Mouse (Mus musculus): ENCODE measurements around the gene Rnf135. TPM values are rescaled to one million over a fixed set of nuclear protein-coding genes. Genes with fewer than 3 reads are reported as not detected.
"Not testable (repeated sequence)": the region's sequence is repeated elsewhere in the genome, so short reads cannot be mapped to it uniquely, and the experiment has no call there.

Gene Rnf135
- polyA plus RNA-seq, 1 experiment from 2014 or later = 3.3 TPM

GRCm38 (mm10) chr11:80230066-80230465 lies 46.4 kb downstream of the Rnf135 start:
- H3K9me3 ChIP-seq (ENCODE audit: control insufficient read depth, low read length); H3K4me3 ChIP-seq (ENCODE audit: low read depth, low read length); H3K4me1 ChIP-seq (replicated peaks; ENCODE audit: control insufficient read depth, insufficient read depth, low read length); H3K27me3 ChIP-seq (ENCODE audit: control insufficient read depth, insufficient read depth, low read length); H3K9ac ChIP-seq (ENCODE audit: low read length); ATAC-seq (replicated peaks; ENCODE audit: low FRiP score); H3K27ac ChIP-seq (ENCODE audit: low read depth, low read length); H3K36me3 ChIP-seq (ENCODE audit: control insufficient read depth, insufficient read depth, low read length); H3K4me2 ChIP-seq (ENCODE audit: low read depth, low read length, severe bottlenecking); DNase-seq (ENCODE audit: low spot score): not testable (repeated sequence)
- WGBS = 94% methylated on average over 5 of the region's 5 CpGs

GRCm38 (mm10) chr11:80237278-80237677 lies 53.6 kb downstream of the Rnf135 start:
- H3K27me3 ChIP-seq (ENCODE audit: control insufficient read depth, insufficient read depth, low read length) = no peaks in the 10 kb centered on the region
- H3K36me3 ChIP-seq (ENCODE audit: control insufficient read depth, insufficient read depth, low read length) = no peaks in the 10 kb centered on the region
- no peaks in the 10 kb centered on the region for H3K4me1 ChIP-seq (replicated peaks; ENCODE audit: control insufficient read depth, insufficient read depth, low read length)
- no peak overlapping the region for H3K4me2 ChIP-seq (ENCODE audit: low read depth, low read length, severe bottlenecking)
- WGBS = 93% methylated on average over 3 of the region's 3 CpGs
- no peaks in the 10 kb centered on the region for H3K9me3 ChIP-seq (ENCODE audit: control insufficient read depth, low read length)
- no peak overlapping the region for H3K4me3 ChIP-seq (ENCODE audit: low read depth, low read length)
- ATAC-seq (replicated peaks; ENCODE audit: low FRiP score) = no peak
- no peak overlapping the region for H3K9ac ChIP-seq (ENCODE audit: low read length)
- H3K27ac ChIP-seq (ENCODE audit: low read depth, low read length) = no peak overlapping the region
- no peak for DNase-seq (ENCODE audit: low spot score)

GRCm38 (mm10) chr11:80238306-80238705 lies 54.7 kb downstream of the Rnf135 start:
- DNase-seq (ENCODE audit: low spot score) = no peak
- 90% methylated on average over 4 of the region's 4 CpGs for WGBS
- ATAC-seq (replicated peaks; ENCODE audit: low FRiP score) = no peak
- Histone ChIP-seq H3K9me3 (ENCODE audit: control insufficient read depth, low read length) (no peaks in the 10 kb centered on the region), H3K4me1 (replicated peaks; ENCODE audit: control insufficient read depth, insufficient read depth, low read length) (no peaks in the 10 kb centered on the region), H3K9ac (ENCODE audit: low read length) (no peak overlapping the region), H3K36me3 (ENCODE audit: control insufficient read depth, insufficient read depth, low read length) (peaks cover 4% of the 10 kb centered on the region), H3K27me3 (ENCODE audit: control insufficient read depth, insufficient read depth, low read length) (no peaks in the 10 kb centered on the region), H3K27ac (ENCODE audit: low read depth, low read length) (no peak overlapping the region), H3K4me2 (ENCODE audit: low read depth, low read length, severe bottlenecking) (no peak overlapping the region), H3K4me3 (ENCODE audit: low read depth, low read length) (no peak overlapping the region)

GRCm38 (mm10) chr11:80247026-80247425 lies 63.4 kb downstream of the Rnf135 start:
- no peak overlapping the region for H3K4me3 ChIP-seq (ENCODE audit: low read depth, low read length)
- no peak for DNase-seq (ENCODE audit: low spot score)
- no peak overlapping the region for H3K4me2 ChIP-seq (ENCODE audit: low read depth, low read length, severe bottlenecking)
- H3K4me1 ChIP-seq (replicated peaks; ENCODE audit: control insufficient read depth, insufficient read depth, low read length) = no peaks in the 10 kb centered on the region
- H3K36me3 ChIP-seq (ENCODE audit: control insufficient read depth, insufficient read depth, low read length) = peaks cover 17% of the 10 kb centered on the region
- no peaks in the 10 kb centered on the region for H3K9me3 ChIP-seq (ENCODE audit: control insufficient read depth, low read length)
- no peaks in the 10 kb centered on the region for H3K27me3 ChIP-seq (ENCODE audit: control insufficient read depth, insufficient read depth, low read length)
- H3K27ac ChIP-seq (ENCODE audit: low read depth, low read length) = no peak overlapping the region
- no peak for ATAC-seq (replicated peaks; ENCODE audit: low FRiP score)
- no peak overlapping the region for H3K9ac ChIP-seq (ENCODE audit: low read length)

- Histone ChIP-seq H3K36me3 (ENCODE audit: control insufficient read depth, insufficient read depth, low read length) (peaks cover 13% of the 10 kb centered on the region), H3K9me3 (ENCODE audit: control insufficient read depth, low read length) (no peaks in the 10 kb centered on the region), H3K4me3 (ENCODE audit: low read depth, low read length) (no peak overlapping the region), H3K9ac (ENCODE audit: low read length) (no peak overlapping the region), H3K4me2 (ENCODE audit: low read depth, low read length, severe bottlenecking) (no peak overlapping the region), H3K27me3 (ENCODE audit: control insufficient read depth, insufficient read depth, low read length) (no peaks in the 10 kb centered on the region), H3K27ac (ENCODE audit: low read depth, low read length) (no peak overlapping the region), H3K4me1 (replicated peaks; ENCODE audit: control insufficient read depth, insufficient read depth, low read length) (no peaks in the 10 kb centered on the region)
- WGBS = 91% methylated on average over 3 of the region's 3 CpGs
- ATAC-seq (replicated peaks; ENCODE audit: low FRiP score) (no peak), DNase-seq (ENCODE audit: low spot score) (no peak)
Measured at GRCm38 (mm10) chr11:80248531-80248930, 64.9 kb downstream of the Rnf135 start.

Other genes with a start within 250 kb of the Rnf135 start
- 90.7 and 91.8 TPM in 2 replicates for gene Utp6, start 221.5 kb upstream of the Rnf135 start, polyA plus RNA-seq (2014; fragmentation: Nextera tagmentation; extraction: Ambion mirVana)
- 33.6 and 35.4 TPM in 2 replicates for gene Suz12, start 190.7 kb upstream of the Rnf135 start, polyA plus RNA-seq (2014; fragmentation: Nextera tagmentation; extraction: Ambion mirVana)
- 35.0 and 37.4 TPM in 2 replicates for gene Crlf3, start 102.9 kb upstream of the Rnf135 start, polyA plus RNA-seq (2014; fragmentation: Nextera tagmentation; extraction: Ambion mirVana)
- 21.8 and 25.7 TPM in 2 replicates for gene Atad5, start 94.5 kb upstream of the Rnf135 start, polyA plus RNA-seq (2014; fragmentation: Nextera tagmentation; extraction: Ambion mirVana)
- gene Tefm, start 41.7 kb upstream of the Rnf135 start, polyA plus RNA-seq (2014; fragmentation: Nextera tagmentation; extraction: Ambion mirVana) = 31.8 and 32.1 TPM in 2 replicates
- gene Adap2, start 29.7 kb upstream of the Rnf135 start, polyA plus RNA-seq (2014; fragmentation: Nextera tagmentation; extraction: Ambion mirVana) = 0.24 and 0.68 TPM in 2 replicates
- 63.1 and 73.7 TPM in 2 replicates for gene Rhot1, start 25.2 kb downstream of the Rnf135 start, polyA plus RNA-seq (2014; fragmentation: Nextera tagmentation; extraction: Ambion mirVana)
- 9.0 and 10.8 TPM in 2 replicates for gene Rhbdl3, start 117.1 kb downstream of the Rnf135 start, polyA plus RNA-seq (2014; fragmentation: Nextera tagmentation; extraction: Ambion mirVana)
- 26.9 and 27.1 TPM in 2 replicates for gene 5730455P16Rik, start 194.2 kb downstream of the Rnf135 start, polyA plus RNA-seq (2014; fragmentation: Nextera tagmentation; extraction: Ambion mirVana)
- gene Zfp207, start 199.4 kb downstream of the Rnf135 start, polyA plus RNA-seq (2014; fragmentation: Nextera tagmentation; extraction: Ambion mirVana) = 335 and 363 TPM in 2 replicates
- gene Psmd11, start 244.8 kb downstream of the Rnf135 start, polyA plus RNA-seq (2014; fragmentation: Nextera tagmentation; extraction: Ambion mirVana) = 333 and 347 TPM in 2 replicates